ENCODE assay signal across 9 mouse cellular contexts in genomic region chr13:22033741-22034442, GRCm38 (mm10). TPM values are rescaled to one million over a fixed set of nuclear protein-coding genes. Genes with fewer than 3 reads are reported as not detected.
DNase-seq lines count a peak whose midpoint lies in the region; ATAC-seq and TF ChIP-seq lines count a peak whose summit lies in the region.
"Had no signal": no experiment of that assay in that cellular context is flagged by ENCODE, and none has a peak within 500 bp of the region (broad histone marks: within the 10 kb centered on the region; RNA-seq: fewer than 3 reads in every experiment).

No protein-coding gene starts in this region.

- peak overlapping the region; percentile 18 for H3K4me3 ChIP-seq in megakaryocyte, embryonic 14.5 days (replicated peaks)
- no peak overlapping the region for H3K4me3 ChIP-seq in hindbrain, postnatal 0 days (ENCODE audit: low read length)
- H3K4me3 ChIP-seq in neural tube, embryonic 12.5 days = 0 out of 2 replicates have a peak overlapping the region, but pooled peaks have one; percentile 5

- no peak overlapping the region for H3K9ac ChIP-seq in hindbrain, postnatal 0 days (replicated peaks; ENCODE audit: low read length)
- H3K9ac ChIP-seq in neural tube, embryonic 12.5 days = peak overlapping the region; percentile 47

- peaks cover 65% of the 10 kb centered on the region for H3K4me1 ChIP-seq in megakaryocyte, embryonic 14.5 days
- H3K4me1 ChIP-seq in hindbrain, postnatal 0 days (ENCODE audit: insufficient read depth, low read length) = peaks cover 6% of the 10 kb centered on the region; the same call in 1 of the 2 replicates
- peaks cover 21% of the 10 kb centered on the region for H3K4me1 ChIP-seq in neural tube, embryonic 12.5 days

- H3K36me3 ChIP-seq in megakaryocyte, embryonic 14.5 days (replicated peaks; ENCODE audit: low read length) = no peaks in the 10 kb centered on the region
- H3K36me3 ChIP-seq in hindbrain, postnatal 0 days (ENCODE audit: insufficient read depth, low read length) = no peaks in the 10 kb centered on the region
- H3K36me3 ChIP-seq in neural tube, embryonic 12.5 days = no peaks in the 10 kb centered on the region

- no peak overlapping the region for H3K27ac ChIP-seq in hindbrain, postnatal 0 days
- no peak overlapping the region for H3K27ac ChIP-seq in neural tube, embryonic 12.5 days

- TF ChIP-seq CTCF in hindbrain, postnatal 0 days (IDR thresholded peaks at IDR 0.05; ENCODE audit: low read depth) = no peak

- 56% methylated on average over 5 of the region's 5 CpGs for WGBS in hindbrain, postnatal 0 days
- WGBS in neural tube, embryonic 12.5 days = 56% methylated on average over 5 of the region's 5 CpGs

- no peak for ATAC-seq in megakaryocyte, adult 5-6 weeks (ENCODE audit: poor library complexity, severe bottlenecking)
- no peak for ATAC-seq in hindbrain, postnatal 0 days
- ATAC-seq in neural tube, embryonic 12.5 days (ENCODE audit: low FRiP score, low read depth) = no peak
- no peak for ATAC-seq in megakaryocyte-erythroid progenitor cell, adult 5-6 weeks (replicated peaks; ENCODE audit: low FRiP score, low TSS enrichment, poor library complexity, severe bottlenecking)

- H3K27me3 ChIP-seq in megakaryocyte, embryonic 14.5 days (replicated peaks) = no peaks in the 10 kb centered on the region
- no peaks in the 10 kb centered on the region for H3K27me3 ChIP-seq in hindbrain, postnatal 0 days (ENCODE audit: insufficient read depth, low read length)
- H3K27me3 ChIP-seq in neural tube, embryonic 12.5 days (replicated peaks) = no peaks in the 10 kb centered on the region

- H3K4me2 ChIP-seq in hindbrain, postnatal 0 days (ENCODE audit: low read depth, low read length) = peak overlapping the region; percentile 59; the same call in 1 of the 2 replicates
- peak overlapping the region; percentile 69 for H3K4me2 ChIP-seq in neural tube, embryonic 12.5 days (replicated peaks)

- peak; percentile 64 for DNase-seq in embryo, embryonic 9.5 days (ENCODE audit: extremely low spot score)
- no peak for DNase-seq in hindbrain, postnatal 0 days (ENCODE audit: low spot score)
- no peak for DNase-seq in cerebellum, adult 8-10 months
- no peak for DNase-seq in testis, postnatal 10 days (ENCODE audit: low spot score)
- DNase-seq: gastrocnemius, postnatal 14 days had no signal

- no peaks in the 10 kb centered on the region for H3K9me3 ChIP-seq in megakaryocyte, embryonic 14.5 days
- H3K9me3 ChIP-seq in hindbrain, postnatal 0 days (ENCODE audit: low read length) = no peaks in the 10 kb centered on the region
- H3K9me3 ChIP-seq in neural tube, embryonic 12.5 days = no peaks in the 10 kb centered on the region

RNA-seq across cellular contexts. Expression of gene Hist1h2ah, which starts 1.5 kb away (rescaled TPM):
- 89.8 and 975 TPM in 2 replicates for polyA plus RNA-seq in megakaryocyte, embryonic 14.5 days (2012; ENCODE audit: insufficient read depth, low replicate concordance)
- total RNA-seq in megakaryocyte, adult 5-6 weeks (2015) = 0.91 and 1.1 TPM in 2 replicates
- total RNA-seq in megakaryocyte, adult 5-6 weeks (2017) = 48.2 and 145 TPM in 2 replicates
- 67.7 and 136 TPM in 2 replicates for total RNA-seq in hindbrain, postnatal 0 days (2014; rRNA removed)
- 2.2 and 10.5 TPM in 2 replicates for polyA plus RNA-seq in hindbrain, postnatal 0 days (2015; fragmentation: Nextera tagmentation; extraction: Ambion mirVana)
- 3.3 and 13.9 TPM in 2 replicates for polyA plus RNA-seq in neural tube, embryonic 12.5 days (2016; fragmentation: Nextera tagmentation; extraction: Ambion mirVana)
- 11.1 TPM in 1 of 2 replicates, not detected in the other for total RNA-seq in megakaryocyte-erythroid progenitor cell, adult 5-6 weeks (2014; fragmentation: Nextera tagmentation)
- 482 and 578 TPM in 2 replicates for total RNA-seq in megakaryocyte-erythroid progenitor cell, adult 5-6 weeks (2017)

RNA-seq across cellular contexts. Expression of gene Hist1h2bk, which starts 1.8 kb away (rescaled TPM):
- polyA plus RNA-seq in megakaryocyte, embryonic 14.5 days (2012; ENCODE audit: insufficient read depth, low replicate concordance) = 7.0 TPM in 1 of 2 replicates, not detected in the other
- 78.9 and 108 TPM in 2 replicates for total RNA-seq in megakaryocyte, adult 5-6 weeks (2015)
- total RNA-seq in megakaryocyte, adult 5-6 weeks (2017) = 1,539 and 1,747 TPM in 2 replicates
- total RNA-seq in hindbrain, postnatal 0 days (2014; rRNA removed) = 468 and 587 TPM in 2 replicates
- 0.84 and 1.2 TPM in 2 replicates for polyA plus RNA-seq in hindbrain, postnatal 0 days (2015; fragmentation: Nextera tagmentation; extraction: Ambion mirVana)
- 5.2 and 9.5 TPM in 2 replicates for polyA plus RNA-seq in neural tube, embryonic 12.5 days (2016; fragmentation: Nextera tagmentation; extraction: Ambion mirVana)
- total RNA-seq in megakaryocyte-erythroid progenitor cell, adult 5-6 weeks (2014; fragmentation: Nextera tagmentation) = 142 and 423 TPM in 2 replicates
- 812 and 1,118 TPM in 2 replicates for total RNA-seq in megakaryocyte-erythroid progenitor cell, adult 5-6 weeks (2017)

RNA-seq across cellular contexts. Expression of gene Hist1h4i, which starts 7.3 kb away (rescaled TPM):
- 304 and 570 TPM in 2 replicates for polyA plus RNA-seq in megakaryocyte, embryonic 14.5 days (2012; ENCODE audit: insufficient read depth, low replicate concordance)
- 34.9 and 43.5 TPM in 2 replicates for total RNA-seq in megakaryocyte, adult 5-6 weeks (2015)
- total RNA-seq in megakaryocyte, adult 5-6 weeks (2017) = 115 and 127 TPM in 2 replicates
- 20.6 and 39.3 TPM in 2 replicates for total RNA-seq in hindbrain, postnatal 0 days (2014; rRNA removed)
- polyA plus RNA-seq in hindbrain, postnatal 0 days (2015; fragmentation: Nextera tagmentation; extraction: Ambion mirVana) = 5.1 and 5.5 TPM in 2 replicates
- polyA plus RNA-seq in neural tube, embryonic 12.5 days (2016; fragmentation: Nextera tagmentation; extraction: Ambion mirVana) = 20.1 and 23.9 TPM in 2 replicates
- total RNA-seq in megakaryocyte-erythroid progenitor cell, adult 5-6 weeks (2014; fragmentation: Nextera tagmentation) = 56.5 and 110 TPM in 2 replicates
- total RNA-seq in megakaryocyte-erythroid progenitor cell, adult 5-6 weeks (2017) = 136 and 141 TPM in 2 replicates

RNA-seq across cellular contexts. Expression of gene Hist1h2ag, which starts 8.9 kb away (rescaled TPM):
- polyA plus RNA-seq in megakaryocyte, embryonic 14.5 days (2012; ENCODE audit: insufficient read depth, low replicate concordance) = 24.5 and 35.7 TPM in 2 replicates
- 43.5 and 58.5 TPM in 2 replicates for total RNA-seq in megakaryocyte, adult 5-6 weeks (2015)
- total RNA-seq in megakaryocyte, adult 5-6 weeks (2017) = 942 and 986 TPM in 2 replicates
- total RNA-seq in hindbrain, postnatal 0 days (2014; rRNA removed) = 477 and 856 TPM in 2 replicates
- 13.5 and 16.6 TPM in 2 replicates for polyA plus RNA-seq in hindbrain, postnatal 0 days (2015; fragmentation: Nextera tagmentation; extraction: Ambion mirVana)
- polyA plus RNA-seq in neural tube, embryonic 12.5 days (2016; fragmentation: Nextera tagmentation; extraction: Ambion mirVana) = 43.6 and 46.1 TPM in 2 replicates
- 19.5 and 69.6 TPM in 2 replicates for total RNA-seq in megakaryocyte-erythroid progenitor cell, adult 5-6 weeks (2014; fragmentation: Nextera tagmentation)
- total RNA-seq in megakaryocyte-erythroid progenitor cell, adult 5-6 weeks (2017) = 882 and 1,306 TPM in 2 replicates

RNA-seq across cellular contexts. Expression of gene Hist1h2bj, which starts 9.1 kb away (rescaled TPM):
- polyA plus RNA-seq in megakaryocyte, embryonic 14.5 days (2012; ENCODE audit: insufficient read depth, low replicate concordance) = 27.3 and 32.8 TPM in 2 replicates
- 57.4 and 58.7 TPM in 2 replicates for total RNA-seq in megakaryocyte, adult 5-6 weeks (2015)
- total RNA-seq in megakaryocyte, adult 5-6 weeks (2017) = 645 and 753 TPM in 2 replicates
- total RNA-seq in hindbrain, postnatal 0 days (2014; rRNA removed) = 777 and 1,409 TPM in 2 replicates
- 4.2 and 6.8 TPM in 2 replicates for polyA plus RNA-seq in hindbrain, postnatal 0 days (2015; fragmentation: Nextera tagmentation; extraction: Ambion mirVana)
- polyA plus RNA-seq in neural tube, embryonic 12.5 days (2016; fragmentation: Nextera tagmentation; extraction: Ambion mirVana) = 10.5 and 12.6 TPM in 2 replicates
- 238 and 405 TPM in 2 replicates for total RNA-seq in megakaryocyte-erythroid progenitor cell, adult 5-6 weeks (2014; fragmentation: Nextera tagmentation)
- total RNA-seq in megakaryocyte-erythroid progenitor cell, adult 5-6 weeks (2017) = 313 and 664 TPM in 2 replicates
